Mouse (Mus musculus): ENCODE measurements around the gene Arnt. TPM values are rescaled to one million over a fixed set of nuclear protein-coding genes. Genes with fewer than 3 reads are reported as not detected.
A peak's percentile ranks its signal among the peaks of the same experiment; 100 is the strongest.
"Not testable (repeated sequence)": the region's sequence is repeated elsewhere in the genome, so short reads cannot be mapped to it uniquely, and the experiment has no call there.

Gene Arnt
- polyA plus RNA-seq, 1 experiment, result 18.3 TPM

DNA sequence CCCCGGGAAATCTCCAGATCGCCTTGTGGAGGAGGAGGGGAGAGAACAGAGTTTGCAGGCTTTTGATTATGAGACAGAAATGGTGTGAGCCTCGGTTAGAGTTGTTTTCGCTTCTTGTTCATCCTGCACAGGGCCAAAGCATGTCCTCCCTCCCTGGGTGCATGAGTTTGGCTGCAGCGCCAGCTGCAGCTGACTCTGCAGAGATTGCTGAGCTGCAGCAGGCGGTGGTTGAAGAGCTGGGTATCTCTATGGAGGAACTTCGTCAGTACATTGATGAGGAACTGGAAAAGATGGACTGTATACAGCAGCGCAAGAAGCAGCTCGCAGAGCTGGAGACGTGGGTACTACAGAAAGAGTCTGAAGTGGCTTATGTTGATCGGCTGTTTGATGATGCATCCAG is 5.8 kb upstream of the Arnt start:
- 41% methylated on average over 5 of the region's 11 CpGs for WGBS
- H3K27ac ChIP-seq (ENCODE audit: control insufficient read depth, insufficient read depth, low read depth, low read length, poor library complexity); H3K4me1 ChIP-seq (ENCODE audit: control insufficient read depth, insufficient read depth, low read length); H3K4me3 ChIP-seq (replicated peaks; ENCODE audit: control insufficient read depth, low read depth, low read length): not testable (repeated sequence)

DNA sequence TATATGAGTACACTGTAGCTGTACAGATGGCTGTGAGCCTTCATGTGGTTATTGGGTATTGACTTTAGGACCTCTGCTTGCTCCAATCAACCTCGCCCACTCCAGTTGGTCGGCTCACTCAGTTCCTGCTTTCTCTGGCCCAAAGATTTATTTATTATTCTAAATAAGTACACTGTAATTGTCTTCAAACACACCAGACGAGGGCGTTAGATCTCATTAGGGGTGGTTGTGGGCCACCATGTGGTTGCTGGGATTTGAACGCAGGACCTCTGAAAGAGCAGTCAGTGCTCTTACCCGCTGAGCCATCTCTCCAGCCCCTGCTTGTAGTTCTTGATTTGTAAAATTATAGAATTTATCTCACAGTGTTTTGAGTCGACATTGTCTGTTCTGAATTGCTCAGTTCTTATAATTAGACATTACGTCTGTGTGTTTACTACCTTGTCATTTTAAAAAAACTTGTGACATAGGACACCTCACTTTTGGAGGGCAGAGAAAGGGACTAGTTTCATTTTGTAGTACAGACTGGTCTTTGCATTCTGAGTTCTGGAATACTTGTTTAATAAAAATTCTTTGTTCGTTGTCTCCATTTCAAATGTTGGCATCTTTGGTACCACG is 780 bp upstream of the Arnt start:
- TF ChIP-seq CTCF (IDR thresholded peaks at IDR 0.05; ENCODE audit: control insufficient read depth, insufficient read depth, low read length) (no peak), POLR2A (IDR thresholded peaks at IDR 0.05; ENCODE audit: borderline replicate concordance, control insufficient read depth, low read depth, low read length) (no peak)
- WGBS, result 53% methylated on average over 10 of the region's 10 CpGs
- Histone ChIP-seq H3K4me1 (ENCODE audit: control insufficient read depth, insufficient read depth, low read length) (no peaks in the 10 kb centered on the region; the same call in 1 of the 2 replicates), H3K4me3 (replicated peaks; ENCODE audit: control insufficient read depth, low read depth, low read length) (peak overlapping the region; percentile 35), H3K27ac (ENCODE audit: control insufficient read depth, insufficient read depth, low read depth, low read length, poor library complexity) (no peak overlapping the region)

DNA sequence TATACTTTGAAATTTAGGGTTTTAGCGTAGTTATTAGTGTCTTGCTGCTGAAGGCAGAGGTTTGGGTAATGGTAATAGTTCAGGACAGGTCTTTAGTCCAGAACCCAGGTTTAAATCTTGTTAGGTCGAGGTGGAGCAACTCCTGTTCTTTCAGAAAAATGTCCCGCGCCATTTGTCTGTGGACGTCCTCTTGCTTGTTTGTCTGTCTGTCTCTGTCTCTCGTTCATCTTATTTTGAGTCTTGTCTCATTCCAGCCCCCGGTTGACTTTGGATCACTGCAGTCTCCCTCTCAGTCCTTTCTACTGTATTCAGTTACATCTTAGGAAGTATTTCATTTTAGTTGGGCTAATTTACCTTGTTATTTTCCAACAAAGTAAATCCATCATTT is 789 bp downstream of the Arnt start:
- 3% methylated on average over 7 of the region's 7 CpGs for WGBS
- Histone ChIP-seq H3K4me1 (ENCODE audit: control insufficient read depth, insufficient read depth, low read length) (no peaks in the 10 kb centered on the region; the same call in 1 of the 2 replicates), H3K27ac (ENCODE audit: control insufficient read depth, insufficient read depth, low read depth, low read length, poor library complexity) (no peak overlapping the region), H3K4me3 (replicated peaks; ENCODE audit: control insufficient read depth, low read depth, low read length) (peak overlapping the region; percentile 10)
- TF ChIP-seq CTCF (IDR thresholded peaks at IDR 0.05; ENCODE audit: control insufficient read depth, insufficient read depth, low read length) (no peak), POLR2A (IDR thresholded peaks at IDR 0.05; ENCODE audit: borderline replicate concordance, control insufficient read depth, low read depth, low read length) (no peak)

DNA sequence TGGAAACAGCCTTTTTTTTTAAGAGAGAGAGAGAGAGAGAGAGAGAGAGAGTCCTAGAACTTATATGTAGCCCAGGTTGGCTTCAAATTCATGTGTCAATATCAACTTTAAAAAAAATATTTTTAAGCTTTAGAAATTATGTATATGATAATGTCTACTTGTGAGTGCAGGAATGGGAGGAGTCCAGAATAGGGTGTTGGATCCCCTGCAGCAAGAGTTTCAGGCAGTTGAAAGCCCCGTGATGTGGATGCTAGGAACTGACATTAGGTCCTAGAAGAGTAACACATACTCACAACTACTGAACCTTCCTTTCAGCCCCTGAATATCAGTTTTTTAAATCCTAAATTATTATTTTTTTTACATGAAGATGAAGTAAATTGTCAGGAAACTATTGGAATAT is 1.4 kb downstream of the Arnt start:
- WGBS, result 53% methylated on average over 1 of the region's 1 CpGs
- no peak for TF ChIP-seq CTCF (IDR thresholded peaks at IDR 0.05; ENCODE audit: control insufficient read depth, insufficient read depth, low read length)
- no peak for TF ChIP-seq POLR2A (IDR thresholded peaks at IDR 0.05; ENCODE audit: borderline replicate concordance, control insufficient read depth, low read depth, low read length)
- Histone ChIP-seq H3K4me1 (ENCODE audit: control insufficient read depth, insufficient read depth, low read length) (no peaks in the 10 kb centered on the region; the same call in 1 of the 2 replicates), H3K27ac (ENCODE audit: control insufficient read depth, insufficient read depth, low read depth, low read length, poor library complexity) (no peak overlapping the region), H3K4me3 (replicated peaks; ENCODE audit: control insufficient read depth, low read depth, low read length) (no peak overlapping the region)

DNA sequence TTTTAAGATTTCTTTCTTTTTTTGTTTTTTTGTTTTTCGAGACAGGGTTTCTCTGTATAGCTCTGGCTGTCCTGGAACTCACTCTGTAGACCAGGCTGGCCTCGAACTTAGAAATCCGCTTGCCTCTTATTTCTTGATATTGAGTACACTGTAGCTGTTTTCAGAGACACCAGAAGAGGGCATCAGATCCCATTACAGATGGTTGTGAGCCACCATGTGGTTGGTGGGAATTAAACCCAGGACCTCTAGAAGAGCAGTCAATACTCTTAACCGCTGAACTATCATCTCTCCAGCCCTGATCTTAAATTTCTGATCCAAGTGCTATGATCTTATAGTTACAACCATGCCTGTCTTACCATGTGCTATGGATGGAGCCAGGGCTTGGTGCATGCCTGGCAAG is 4.4 kb downstream of the Arnt start:
- not testable (repeated sequence) for H3K27ac ChIP-seq (ENCODE audit: control insufficient read depth, insufficient read depth, low read depth, low read length, poor library complexity); H3K4me1 ChIP-seq (ENCODE audit: control insufficient read depth, insufficient read depth, low read length); H3K4me3 ChIP-seq (replicated peaks; ENCODE audit: control insufficient read depth, low read depth, low read length)
- 91% methylated on average over 4 of the region's 4 CpGs for WGBS

DNA sequence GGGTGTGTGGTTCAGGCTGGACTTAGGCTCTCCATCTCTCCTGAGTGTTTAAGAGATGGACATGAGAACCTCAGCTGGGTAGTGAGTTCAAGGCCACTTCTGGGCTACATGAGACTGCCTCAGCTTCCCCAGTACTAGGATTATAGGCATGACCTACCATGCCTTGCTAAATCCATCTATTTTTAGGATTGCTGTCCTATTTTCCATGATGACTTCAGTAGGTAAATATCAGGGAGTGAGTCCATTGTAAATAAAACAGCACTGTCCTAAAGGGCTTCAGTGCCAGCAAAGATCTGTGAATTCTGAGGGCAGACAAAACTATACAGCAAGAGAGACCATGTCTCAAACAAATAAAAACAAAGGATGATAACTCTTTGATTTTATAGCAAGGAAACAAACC is 5.5 kb downstream of the Arnt start:
- Histone ChIP-seq H3K4me3 (replicated peaks; ENCODE audit: control insufficient read depth, low read depth, low read length) (no peak overlapping the region), H3K4me1 (ENCODE audit: control insufficient read depth, insufficient read depth, low read length) (no peaks in the 10 kb centered on the region; the same call in 1 of the 2 replicates), H3K27ac (ENCODE audit: control insufficient read depth, insufficient read depth, low read depth, low read length, poor library complexity) (no peak overlapping the region)
- TF ChIP-seq POLR2A (IDR thresholded peaks at IDR 0.05; ENCODE audit: borderline replicate concordance, control insufficient read depth, low read depth, low read length) (no peak), CTCF (IDR thresholded peaks at IDR 0.05; ENCODE audit: control insufficient read depth, insufficient read depth, low read length) (no peak)

DNA sequence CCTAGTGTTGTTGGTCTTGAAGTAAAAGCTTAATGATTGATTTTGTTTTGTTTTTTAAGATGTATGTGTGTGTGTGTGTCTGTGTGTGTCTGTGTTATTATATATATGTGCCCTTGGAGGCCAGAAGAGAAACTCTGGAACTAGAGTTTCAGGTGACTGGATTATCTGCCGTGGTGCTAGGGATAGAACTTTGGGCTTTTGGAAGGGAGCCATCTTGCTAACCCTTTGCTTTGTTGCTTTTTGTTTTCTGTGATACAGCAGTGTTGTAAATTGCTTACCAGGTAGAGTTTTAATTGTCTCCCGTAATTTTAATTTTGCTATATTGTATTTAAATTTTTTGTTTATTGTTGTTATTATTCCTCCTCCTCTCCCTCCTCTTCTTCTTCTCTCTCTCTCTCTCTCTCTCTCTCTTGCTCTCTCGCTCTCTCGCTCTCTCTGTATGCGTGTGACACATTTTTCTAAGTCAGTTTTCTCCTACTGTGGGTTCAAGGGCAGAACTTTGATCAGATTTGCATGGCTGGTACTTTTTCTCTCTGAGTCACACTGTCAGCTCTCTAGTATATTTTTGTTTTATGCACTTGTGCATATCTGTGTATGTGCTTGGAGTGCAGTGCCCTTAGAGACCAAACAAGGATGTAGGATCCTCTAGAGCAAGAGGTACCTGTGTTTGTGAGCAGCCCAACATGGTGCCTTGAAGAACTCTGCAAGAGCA is 8.4 kb downstream of the Arnt start:
- H3K27ac ChIP-seq (ENCODE audit: control insufficient read depth, insufficient read depth, low read depth, low read length, poor library complexity), result no peak overlapping the region
- TF ChIP-seq CTCF (IDR thresholded peaks at IDR 0.05; ENCODE audit: control insufficient read depth, insufficient read depth, low read length), result no peak
- TF ChIP-seq POLR2A (IDR thresholded peaks at IDR 0.05; ENCODE audit: borderline replicate concordance, control insufficient read depth, low read depth, low read length), result no peak
- H3K4me3 ChIP-seq (replicated peaks; ENCODE audit: control insufficient read depth, low read depth, low read length), result no peak overlapping the region
- H3K4me1 ChIP-seq (ENCODE audit: control insufficient read depth, insufficient read depth, low read length), result no peaks in the 10 kb centered on the region; the same call in 1 of the 2 replicates
- 87% methylated on average over 5 of the region's 5 CpGs for WGBS

DNA sequence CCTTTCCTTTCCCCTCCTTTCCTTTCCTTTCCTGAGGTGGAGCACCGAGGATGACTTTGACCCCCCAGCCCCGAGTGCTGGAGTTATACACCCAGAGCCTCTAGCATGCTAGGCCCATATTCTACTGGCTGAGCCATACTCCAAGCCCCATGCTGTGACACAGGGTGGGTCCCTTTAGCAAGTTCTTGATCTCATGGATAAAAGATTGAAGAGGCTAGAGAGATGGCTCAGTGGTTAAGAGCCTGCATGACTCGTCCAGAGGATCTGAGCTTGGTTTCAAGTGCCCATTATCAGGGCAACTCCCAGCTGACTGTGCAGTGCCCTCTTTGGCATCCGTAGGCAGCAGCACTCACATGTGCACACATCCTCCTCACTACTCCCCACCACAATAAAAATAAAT is 11.1 kb downstream of the Arnt start:
- 66% methylated on average over 4 of the region's 4 CpGs for WGBS
- Histone ChIP-seq H3K27ac (ENCODE audit: control insufficient read depth, insufficient read depth, low read depth, low read length, poor library complexity) (no peak overlapping the region), H3K4me1 (ENCODE audit: control insufficient read depth, insufficient read depth, low read length) (no peaks in the 10 kb centered on the region; the same call in 1 of the 2 replicates), H3K4me3 (replicated peaks; ENCODE audit: control insufficient read depth, low read depth, low read length) (no peak overlapping the region)
- TF ChIP-seq POLR2A (IDR thresholded peaks at IDR 0.05; ENCODE audit: borderline replicate concordance, control insufficient read depth, low read depth, low read length) (no peak), CTCF (IDR thresholded peaks at IDR 0.05; ENCODE audit: control insufficient read depth, insufficient read depth, low read length) (no peak)

DNA sequence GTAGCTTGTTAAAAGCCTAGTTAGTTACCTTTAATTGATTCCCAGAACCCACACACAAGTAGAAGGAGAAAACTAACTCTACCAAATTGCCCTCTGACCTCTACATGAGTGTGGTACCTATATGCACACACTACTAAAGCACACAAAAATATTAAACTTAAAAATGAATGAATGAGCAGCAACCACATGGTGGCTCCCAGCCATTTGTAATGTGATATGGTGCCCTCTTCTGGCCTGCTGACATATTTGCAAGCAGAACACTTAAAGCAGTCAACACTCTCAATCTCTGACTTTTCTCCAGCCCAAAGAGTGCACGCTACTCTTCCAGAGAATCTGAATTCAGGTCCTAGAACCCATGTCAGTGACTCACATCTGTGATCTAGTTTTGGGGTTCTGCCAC is 16.2 kb downstream of the Arnt start:
- TF ChIP-seq CTCF (IDR thresholded peaks at IDR 0.05; ENCODE audit: control insufficient read depth, insufficient read depth, low read length) (peak; percentile 39), POLR2A (IDR thresholded peaks at IDR 0.05; ENCODE audit: borderline replicate concordance, control insufficient read depth, low read depth, low read length) (no peak)
- Histone ChIP-seq H3K4me3 (replicated peaks; ENCODE audit: control insufficient read depth, low read depth, low read length) (no peak overlapping the region), H3K4me1 (ENCODE audit: control insufficient read depth, insufficient read depth, low read length) (no peaks in the 10 kb centered on the region; the same call in 1 of the 2 replicates), H3K27ac (ENCODE audit: control insufficient read depth, insufficient read depth, low read depth, low read length, poor library complexity) (no peak overlapping the region)
- 21% methylated on average over 1 of the region's 1 CpGs for WGBS

All from bone marrow, adult 2 months (tissue).